Mouse (Mus musculus) liver, embryonic 13.5 days (tissue): Measurements from ENCODE around the gene Ern2. TPM values are rescaled to one million over a fixed set of nuclear protein-coding genes. Genes with fewer than 3 reads are reported as not detected.

Experiments used
- ATAC-seq: fragments of 200-750 bp; cut with Nextera tagmentation; 2 replicates; pipeline ENCODE4 v1.8.0; 2017; ENCODE audit warnings: low read depth, mild to moderate bottlenecking, moderate number of reproducible peaks, moderate library complexity
- DNase-seq: peaks from one replicate; pipeline ENCODE4 v3.0.0; 2022
- H3K27ac ChIP-seq: fragments of 300-500 bp; sonication (generic); 2 replicates; pipeline ENCODE4 v1.5.1; 2015; ENCODE audit warnings: moderate library complexity, mild to moderate bottlenecking, inconsistent platforms
- H3K27me3 ChIP-seq: fragments of 300-500 bp; sonication (generic); 2 replicates; pipeline ENCODE4 v1.6.1; 2015; ENCODE audit warnings: mild to moderate bottlenecking, inconsistent platforms
- H3K36me3 ChIP-seq: fragments of 300-500 bp; sonication (generic); 2 replicates; pipeline ENCODE4 v1.6.1; 2015; ENCODE audit warnings: mild to moderate bottlenecking, inconsistent platforms
- H3K4me1 ChIP-seq: fragments of 300-500 bp; sonication (generic); replicated peaks from 2 replicates; pipeline ENCODE4 v1.6.1; 2015; ENCODE audit warnings: inconsistent platforms
- H3K4me2 ChIP-seq: fragments of 300-500 bp; sonication (generic); 2 replicates; pipeline ENCODE4 v1.6.1; 2015; ENCODE audit warnings: inconsistent platforms, mild to moderate bottlenecking, moderate library complexity
- H3K4me3 ChIP-seq: fragments of 300-500 bp; sonication (generic); replicated peaks from 2 replicates; pipeline ENCODE4 v1.5.1; 2015; ENCODE audit warnings: mild to moderate bottlenecking, inconsistent platforms
- H3K9ac ChIP-seq: fragments of 300-500 bp; sonication (generic); 2 replicates; pipeline ENCODE4 v1.6.1; 2015; ENCODE audit warnings: mild to moderate bottlenecking, inconsistent platforms
- H3K9me3 ChIP-seq: fragments of 300-500 bp; sonication (generic); replicated peaks from 2 replicates; pipeline ENCODE4 v1.6.1; 2016; ENCODE audit warnings: inconsistent platforms
- WGBS: fragments of 180-500 bp; shearing (Covaris S2); methylation state at CpG from one replicate; pipeline ENCODE4 v1.1.7; 2015; ENCODE audit not compliant: insufficient replicate concordance; 5-methylcytosine and 5-hydroxymethylcytosine counted together
- polyA plus RNA-seq: library from polyadenylated mRNA; unstranded; fragments of >200 nt; fragmentation: Nextera tagmentation; extraction: Ambion mirVana; gene quantifications from 2 replicates; pipeline ENCODE4 v1.2.1, GENCODE M21; 2015

Gene Ern2
- polyA plus RNA-seq, 1 experiment from 2014 or later = not detected

GRCm38 (mm10) chr7:122197306-122197705 is 11.3 kb upstream of the Ern2 start:
- Histone ChIP-seq H3K4me2 (no peak overlapping the region), H3K36me3 (no peaks in the 10 kb centered on the region), H3K4me3 (no peak overlapping the region), H3K27me3 (no peaks in the 10 kb centered on the region), H3K27ac (no peak overlapping the region), H3K9ac (no peak overlapping the region), H3K9me3 (no peaks in the 10 kb centered on the region), H3K4me1 (peaks cover 8% of the 10 kb centered on the region)
- DNase-seq (peak; percentile 34), ATAC-seq (no peak)
- 18% methylated on average over 4 of the region's 4 CpGs for WGBS

GRCm38 (mm10) chr7:122196771-122197170 is 10.8 kb upstream of the Ern2 start:
- DNase-seq = no peak
- WGBS = 61% methylated on average over 9 of the region's 9 CpGs

GRCm38 (mm10) chr7:122193919-122194318 is 7.9 kb upstream of the Ern2 start:
- Histone ChIP-seq H3K36me3 (no peaks in the 10 kb centered on the region), H3K27me3 (no peaks in the 10 kb centered on the region), H3K9me3 (no peaks in the 10 kb centered on the region), H3K4me2 (no peak overlapping the region), H3K27ac (no peak overlapping the region), H3K4me3 (no peak overlapping the region), H3K4me1 (peaks cover 4% of the 10 kb centered on the region), H3K9ac (no peak overlapping the region)
- ATAC-seq (no peak), DNase-seq (no peak)

More at GRCm38 (mm10) chr7:122196771-122197170, 10.8 kb upstream of the Ern2 start:
- no peak overlapping the region for H3K4me3 ChIP-seq
- no peaks in the 10 kb centered on the region for H3K9me3 ChIP-seq
- no peaks in the 10 kb centered on the region for H3K27me3 ChIP-seq
- H3K4me1 ChIP-seq = peaks cover 8% of the 10 kb centered on the region
- no peaks in the 10 kb centered on the region for H3K36me3 ChIP-seq
- peak; percentile 55 for ATAC-seq
- no peak overlapping the region for H3K9ac ChIP-seq
- H3K4me2 ChIP-seq = no peak overlapping the region
- no peak overlapping the region for H3K27ac ChIP-seq

- WGBS = 56% methylated on average over 10 of the region's 10 CpGs
- H3K4me2 ChIP-seq = no peak overlapping the region
- H3K9ac ChIP-seq = no peak overlapping the region
- H3K4me3 ChIP-seq = no peak overlapping the region
- H3K4me1 ChIP-seq = no peaks in the 10 kb centered on the region
- no peaks in the 10 kb centered on the region for H3K36me3 ChIP-seq
- no peak for DNase-seq
- H3K27me3 ChIP-seq = no peaks in the 10 kb centered on the region
- no peaks in the 10 kb centered on the region for H3K9me3 ChIP-seq
- ATAC-seq = no peak
- H3K27ac ChIP-seq = no peak overlapping the region
Observed at GRCm38 (mm10) chr7:122191097-122191496, 5.1 kb upstream of the Ern2 start.

GRCm38 (mm10) chr7:122189484-122189883 is 3.5 kb upstream of the Ern2 start:
- ATAC-seq = no peak
- Histone ChIP-seq H3K4me3 (no peak overlapping the region), H3K9ac (no peak overlapping the region), H3K36me3 (no peaks in the 10 kb centered on the region), H3K27ac (no peak overlapping the region), H3K4me2 (no peak overlapping the region), H3K27me3 (no peaks in the 10 kb centered on the region), H3K9me3 (no peaks in the 10 kb centered on the region), H3K4me1 (no peaks in the 10 kb centered on the region)
- 24% methylated on average over 7 of the region's 7 CpGs for WGBS
- DNase-seq = peak; percentile 43

- no peak overlapping the region for H3K4me3 ChIP-seq
- no peaks in the 10 kb centered on the region for H3K4me1 ChIP-seq
- no peaks in the 10 kb centered on the region for H3K27me3 ChIP-seq
- no peaks in the 10 kb centered on the region for H3K9me3 ChIP-seq
- H3K27ac ChIP-seq = no peak overlapping the region
- no peak overlapping the region for H3K9ac ChIP-seq
- no peak for DNase-seq
- H3K4me2 ChIP-seq = no peak overlapping the region
- no peaks in the 10 kb centered on the region for H3K36me3 ChIP-seq
- 51% methylated on average over 5 of the region's 5 CpGs for WGBS
- ATAC-seq = no peak
Observed at GRCm38 (mm10) chr7:122184569-122184968, 1.4 kb downstream of the Ern2 start.

- DNase-seq = no peak
- Histone ChIP-seq H3K4me2 (no peak overlapping the region), H3K27ac (no peak overlapping the region), H3K4me3 (no peak overlapping the region), H3K9me3 (no peaks in the 10 kb centered on the region), H3K36me3 (no peaks in the 10 kb centered on the region), H3K9ac (no peak overlapping the region), H3K4me1 (no peaks in the 10 kb centered on the region), H3K27me3 (0 out of 2 replicates have a peak, but pooled peaks cover 4% of the 10 kb centered on the region)
- no peak for ATAC-seq
- 71% methylated on average over 7 of the region's 7 CpGs for WGBS
Observed at GRCm38 (mm10) chr7:122180720-122181119, 5.3 kb downstream of the Ern2 start.

- H3K4me3 ChIP-seq = no peak overlapping the region
- no peak overlapping the region for H3K27ac ChIP-seq
- 0 out of 2 replicates have a peak, but pooled peaks cover 2% of the 10 kb centered on the region for H3K4me1 ChIP-seq
- H3K9me3 ChIP-seq = no peaks in the 10 kb centered on the region
- H3K27me3 ChIP-seq = 0 out of 2 replicates have a peak, but pooled peaks cover 4% of the 10 kb centered on the region
- no peak overlapping the region for H3K4me2 ChIP-seq
- peaks cover 46% of the 10 kb centered on the region for H3K36me3 ChIP-seq
- no peak for DNase-seq
- ATAC-seq = no peak
- 40% methylated on average over 10 of the region's 10 CpGs for WGBS
- no peak overlapping the region for H3K9ac ChIP-seq
Observed at GRCm38 (mm10) chr7:122171613-122172012, 14.4 kb downstream of the Ern2 start.

GRCm38 (mm10) chr7:122170705-122171104 is 15.3 kb downstream of the Ern2 start:
- no peak for ATAC-seq
- WGBS = 76% methylated on average over 6 of the region's 6 CpGs
- Histone ChIP-seq H3K36me3 (peaks cover 55% of the 10 kb centered on the region), H3K4me2 (no peak overlapping the region), H3K9me3 (no peaks in the 10 kb centered on the region), H3K4me1 (peaks cover 4% of the 10 kb centered on the region; the same call in 1 of the 2 replicates), H3K4me3 (no peak overlapping the region), H3K27me3 (no peaks in the 10 kb centered on the region), H3K9ac (no peak overlapping the region), H3K27ac (no peak overlapping the region)
- DNase-seq = no peak

- Histone ChIP-seq H3K36me3 (peaks cover 89% of the 10 kb centered on the region), H3K4me1 (peaks cover 30% of the 10 kb centered on the region), H3K27me3 (no peaks in the 10 kb centered on the region), H3K9ac (no peak overlapping the region), H3K4me3 (no peak overlapping the region), H3K4me2 (no peak overlapping the region), H3K9me3 (no peaks in the 10 kb centered on the region), H3K27ac (no peak overlapping the region)
- DNase-seq (no peak), ATAC-seq (no peak)
- 87% methylated on average over 7 of the region's 7 CpGs for WGBS
Observed at GRCm38 (mm10) chr7:122167203-122167602, 18.8 kb downstream of the Ern2 start.

GRCm38 (mm10) chr7:122163766-122164165 is 22.2 kb downstream of the Ern2 start:
- no peak overlapping the region for H3K4me2 ChIP-seq
- no peaks in the 10 kb centered on the region for H3K27me3 ChIP-seq
- DNase-seq (no peak), ATAC-seq (no peak)
- H3K36me3 ChIP-seq = peaks cover 84% of the 10 kb centered on the region
- no peaks in the 10 kb centered on the region for H3K9me3 ChIP-seq
- no peak overlapping the region for H3K4me3 ChIP-seq
- 89% methylated on average over 6 of the region's 8 CpGs for WGBS
- H3K4me1 ChIP-seq = peaks cover 48% of the 10 kb centered on the region
- H3K27ac ChIP-seq = no peak overlapping the region
- H3K9ac ChIP-seq = no peak overlapping the region

- ATAC-seq (no peak), DNase-seq (no peak)
- H3K27me3 ChIP-seq = no peaks in the 10 kb centered on the region
- peak overlapping the region; percentile 89 for H3K4me2 ChIP-seq
- H3K4me3 ChIP-seq = peak overlapping the region; percentile 97
- 0% methylated on average over 12 of the region's 12 CpGs for WGBS
- peaks cover 47% of the 10 kb centered on the region for H3K36me3 ChIP-seq
- H3K4me1 ChIP-seq = peaks cover 62% of the 10 kb centered on the region
- H3K9ac ChIP-seq = peak overlapping the region; percentile 95
- H3K9me3 ChIP-seq = no peaks in the 10 kb centered on the region
- H3K27ac ChIP-seq = peak overlapping the region; percentile 91
Observed at GRCm38 (mm10) chr7:122160037-122160436, 26.0 kb downstream of the Ern2 start.
